Mouse (Mus musculus) Patski (cell line): ENCODE measurements around the gene Fam162a. TPM values are rescaled to one million over a fixed set of nuclear protein-coding genes. Genes with fewer than 3 reads are reported as not detected.
"Not testable (repeated sequence)": the region's sequence is repeated elsewhere in the genome, so short reads cannot be mapped to it uniquely, and the experiment has no call there.

Source experiments
- ATAC-seq: fragments of 100-300 bp; one replicate; pipeline ENCODE4 v1.8.0; 2021
- CTCF ChIA-PET: fragments of 350-600 bp; sonication (Branson Sonifier 250); formaldehyde crosslinking; loops from one replicate; lab custom pipeline; 2022; ENCODE audit warnings: inconsistent platforms; lab: Charles Lee
- POLR2A ChIA-PET: fragments of 350-600 bp; sonication (Branson Sonifier 250); formaldehyde crosslinking; loops from one replicate; lab custom pipeline; 2022; ENCODE audit warnings: antibody characterized with exemption, inconsistent platforms; lab: Charles Lee
- DNase-seq: peaks from one replicate; pipeline ENCODE4 v3.0.0-alpha.2; 2011; ENCODE audit warnings: low read depth, low spot score
- H3K27me3 ChIP-seq: fragments of 371-371 bp; one replicate; pipeline ENCODE4 v1.5.1; 2021
- CTCF ChIP-seq: fragments of 100-300 bp; IDR thresholded peaks from one replicate; pipeline ENCODE4 v1.5.1; 2021
- in situ Hi-C: fragments of 300-500 bp; cut with MboI; formaldehyde crosslinking; loops from 3 replicates; pipeline ENCODE4 v1.11.1; 2018; ENCODE audit warnings: low pct_unique_long_range_greater_than_20kb, mixed read lengths
- polyA plus RNA-seq: library from polyadenylated mRNA; unstranded; gene quantifications from one replicate; pipeline ENCODE4 v1.2.3, GENCODE M21; 2021

Gene Fam162a
- 285 TPM for polyA plus RNA-seq

DNA sequence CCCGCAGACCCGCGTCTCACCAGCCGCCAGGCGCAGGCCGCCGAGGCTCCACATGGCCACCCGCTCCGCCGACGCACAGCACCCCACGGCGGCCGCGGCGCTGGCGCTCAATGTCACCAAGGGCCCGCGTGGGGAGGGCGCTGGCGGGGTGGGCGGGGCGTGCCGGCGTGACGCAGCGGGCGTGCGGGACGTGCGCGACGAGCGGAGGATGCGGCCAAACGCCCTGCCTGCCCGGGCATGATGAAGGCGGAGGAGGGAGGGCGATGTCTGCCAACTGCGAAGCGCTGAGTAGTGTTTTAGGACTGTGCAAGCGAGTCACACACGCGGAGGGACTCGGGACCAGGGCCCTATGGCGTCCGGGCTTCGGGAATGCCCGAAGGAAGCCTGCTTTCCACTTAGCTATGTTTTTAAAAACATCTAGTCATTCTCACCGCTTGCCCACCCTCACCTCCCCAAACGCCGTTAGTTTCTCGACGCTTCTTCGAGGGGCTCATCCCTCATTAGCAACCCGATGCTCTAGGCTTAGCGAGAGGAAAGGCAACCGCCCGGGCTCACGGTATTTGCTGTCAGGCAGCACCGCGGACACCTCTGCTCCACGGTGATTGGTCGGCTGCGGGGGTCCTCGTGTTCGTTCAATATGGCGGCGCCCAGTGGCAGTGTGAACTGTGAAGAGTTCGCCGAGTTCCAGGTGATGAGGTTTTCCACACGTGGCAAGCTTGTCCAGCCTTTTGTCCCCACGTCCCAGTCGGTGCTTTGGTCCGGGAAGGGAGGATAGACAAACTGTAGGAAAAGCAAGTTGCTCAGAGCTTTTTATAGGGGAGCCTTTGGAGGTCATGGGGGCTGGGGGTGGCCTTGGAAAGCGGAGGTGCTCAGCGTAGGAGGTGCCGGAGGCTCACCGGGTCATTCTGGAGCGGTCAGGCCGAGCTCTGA is at the start of gene Fam162a, which contains the start of gene Ccdc58:
TSS of gene Fam162a (minus strand) at position 145 of the 930 bp plus-strand sequence.
TSS of gene Ccdc58 (plus strand) at position 236 of the 930 bp plus-strand sequence.
- CTCF ChIA-PET: interaction anchor here (0.9 to 1.5 kb wide), 3 partner anchors 15 to 27 kb away, joined by 3 to 4 read pairs (median 3); no protein-coding TSS in a partner anchor
- in situ Hi-C loops: no loop called here
- POLR2A ChIA-PET: interaction anchor here (0.5 kb wide), 1 partner anchor 132 kb away, joined by 4 read pairs; no protein-coding TSS in a partner anchor
- peak; percentile 58 for DNase-seq
- no peaks in the 10 kb centered on the region for H3K27me3 ChIP-seq
- peak; percentile 88 for ATAC-seq
- peak; percentile 41 for TF ChIP-seq CTCF

DNA sequence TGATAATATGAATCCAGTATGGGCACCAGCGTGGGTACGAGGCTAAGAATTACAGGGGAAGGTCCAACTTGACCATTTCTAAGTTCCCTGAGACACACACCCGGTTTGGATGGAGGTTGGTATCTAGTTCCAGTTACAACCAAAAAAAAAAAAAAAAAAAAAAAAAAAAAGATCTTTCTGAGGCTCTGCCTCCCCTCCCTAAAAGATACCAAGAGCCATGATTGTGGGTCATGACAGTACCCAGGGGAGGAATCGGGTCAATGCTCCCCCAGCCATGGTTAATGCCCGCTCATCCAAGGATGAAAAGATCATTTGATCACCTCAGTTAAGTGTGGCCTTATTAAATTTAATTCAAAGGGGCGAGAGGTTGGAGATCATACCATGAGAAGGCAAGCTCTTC is 44.4 kb upstream of the Fam162a start:
- CTCF ChIA-PET, DNase-seq, in situ Hi-C loops, H3K27me3 ChIP-seq, POLR2A ChIA-PET, ATAC-seq: not testable (repeated sequence)

DNA sequence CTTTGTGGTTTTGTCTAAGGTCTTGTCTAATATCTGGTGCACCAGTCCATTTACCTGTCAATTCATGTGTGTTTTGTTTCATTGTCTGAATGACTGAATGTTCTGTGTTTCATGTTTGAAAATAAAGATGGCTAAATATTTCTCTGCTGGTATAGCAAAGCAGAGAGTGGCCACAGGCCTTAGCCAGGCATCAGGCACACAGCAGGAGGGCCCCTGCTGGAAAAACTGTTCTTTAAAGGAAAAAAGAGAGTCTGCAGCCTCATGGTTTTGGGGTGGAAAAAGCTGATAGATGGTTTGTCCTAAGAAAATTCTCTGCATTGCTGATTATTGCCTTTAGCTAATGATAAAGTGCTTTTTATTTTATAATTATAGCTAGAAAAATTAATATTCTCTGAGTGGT is 40.1 kb upstream of the Fam162a start:
- POLR2A ChIA-PET, DNase-seq, CTCF ChIA-PET, in situ Hi-C loops, ATAC-seq, H3K27me3 ChIP-seq: not testable (repeated sequence)

DNA sequence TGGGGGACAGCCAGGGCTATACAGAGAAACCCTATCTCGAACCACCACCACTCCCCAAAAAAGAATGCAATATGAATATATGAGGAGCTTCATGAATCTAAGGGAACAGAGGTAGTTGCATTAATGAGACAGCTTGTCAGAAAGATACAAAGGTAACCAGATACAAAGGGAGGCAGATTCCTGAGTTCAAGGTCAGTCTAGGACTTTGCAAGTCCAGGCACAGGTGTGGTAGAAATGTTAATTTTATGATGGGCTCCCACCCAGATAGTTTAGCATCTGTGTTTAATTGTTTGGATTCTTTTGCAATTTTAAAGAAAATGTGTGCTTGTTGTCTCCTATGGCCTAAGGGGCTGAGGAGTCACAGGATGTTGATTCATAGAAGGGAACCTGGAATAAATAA is 30.8 kb upstream of the Fam162a start:
- ATAC-seq (no peak), DNase-seq (no peak)
- POLR2A ChIA-PET: interaction anchor here (0.7 kb wide), 1 partner anchor 17 kb away, joined by 4 read pairs; no protein-coding TSS in a partner anchor
- no peaks in the 10 kb centered on the region for H3K27me3 ChIP-seq
- TF ChIP-seq CTCF: no peak
- CTCF ChIA-PET: no interaction called here
- in situ Hi-C loops: no loop called here

DNA sequence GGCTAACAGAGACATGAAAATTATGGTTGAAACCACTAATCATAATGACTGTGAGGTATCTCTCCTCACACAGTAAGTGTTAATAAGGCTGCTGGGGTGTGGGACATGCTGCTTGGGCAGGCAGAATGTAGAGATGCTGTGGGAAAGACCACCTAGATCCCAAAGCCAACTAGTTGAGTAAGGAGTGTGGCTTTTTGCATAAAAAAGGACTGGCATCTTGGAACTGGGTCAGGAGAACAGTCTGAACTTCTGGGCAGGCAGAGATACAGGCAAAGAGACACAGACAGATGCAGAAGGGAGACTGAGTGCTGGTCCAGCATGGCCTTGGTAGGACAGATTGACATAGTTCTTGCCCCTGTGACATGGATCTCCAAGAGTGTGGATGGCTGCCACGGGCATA is 30.1 kb upstream of the Fam162a start:
- no peak for TF ChIP-seq CTCF
- in situ Hi-C loops: no loop called here
- H3K27me3 ChIP-seq: no peaks in the 10 kb centered on the region
- CTCF ChIA-PET: no interaction called here
- POLR2A ChIA-PET: no interaction called here
- no peak for ATAC-seq
- DNase-seq: no peak

DNA sequence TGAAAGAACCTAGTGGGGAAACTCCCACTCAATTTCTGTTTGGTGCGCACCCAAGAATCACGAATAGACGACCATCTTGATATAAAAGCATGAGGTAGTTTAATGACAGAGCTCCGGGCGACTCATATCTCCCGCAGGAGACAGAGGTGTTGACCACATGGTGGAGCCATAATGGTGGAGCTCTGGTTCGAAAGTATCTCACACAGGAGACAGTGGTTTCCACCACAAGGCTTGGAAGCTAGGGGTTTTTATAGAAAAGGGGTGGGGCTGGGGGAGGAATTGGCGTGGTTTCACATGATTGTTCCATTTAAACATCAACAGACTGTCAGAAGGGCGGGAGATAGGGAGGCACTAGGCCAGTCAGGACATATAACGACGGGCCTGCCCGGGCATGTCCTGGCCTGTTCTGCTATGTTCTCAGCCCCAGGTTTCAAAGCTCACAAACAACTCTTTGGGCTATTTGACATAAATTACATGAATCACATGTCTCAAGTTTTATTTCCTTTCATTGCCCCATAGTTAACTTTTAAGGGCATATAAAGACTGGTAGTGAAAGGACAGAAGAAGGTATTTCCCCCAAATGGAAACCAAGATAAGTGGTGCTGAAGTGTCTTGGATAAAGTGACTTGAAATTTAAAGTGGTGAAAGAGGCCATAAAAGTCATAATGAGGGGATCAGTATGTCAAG is 26.6 kb upstream of the Fam162a start:
- DNase-seq, CTCF ChIA-PET, ATAC-seq, H3K27me3 ChIP-seq, POLR2A ChIA-PET: not testable (repeated sequence)
- in situ Hi-C loops: loop anchor here (25.0 kb wide), 2 partner anchors 714 to 914 kb away; partner anchors contain the start of gene Polq

- DNase-seq (no peak), ATAC-seq (no peak)
- POLR2A ChIA-PET: no interaction called here
- CTCF ChIA-PET: no interaction called here
- H3K27me3 ChIP-seq: no peaks in the 10 kb centered on the region
- no peak for TF ChIP-seq CTCF
- in situ Hi-C loops: loop anchor here (25.0 kb wide), 2 partner anchors 718 to 918 kb away; partner anchors contain the start of gene Polq
Observed at GRCm38 (mm10) chr16:36094079-36094478, 22.7 kb upstream of the Fam162a start.

DNA sequence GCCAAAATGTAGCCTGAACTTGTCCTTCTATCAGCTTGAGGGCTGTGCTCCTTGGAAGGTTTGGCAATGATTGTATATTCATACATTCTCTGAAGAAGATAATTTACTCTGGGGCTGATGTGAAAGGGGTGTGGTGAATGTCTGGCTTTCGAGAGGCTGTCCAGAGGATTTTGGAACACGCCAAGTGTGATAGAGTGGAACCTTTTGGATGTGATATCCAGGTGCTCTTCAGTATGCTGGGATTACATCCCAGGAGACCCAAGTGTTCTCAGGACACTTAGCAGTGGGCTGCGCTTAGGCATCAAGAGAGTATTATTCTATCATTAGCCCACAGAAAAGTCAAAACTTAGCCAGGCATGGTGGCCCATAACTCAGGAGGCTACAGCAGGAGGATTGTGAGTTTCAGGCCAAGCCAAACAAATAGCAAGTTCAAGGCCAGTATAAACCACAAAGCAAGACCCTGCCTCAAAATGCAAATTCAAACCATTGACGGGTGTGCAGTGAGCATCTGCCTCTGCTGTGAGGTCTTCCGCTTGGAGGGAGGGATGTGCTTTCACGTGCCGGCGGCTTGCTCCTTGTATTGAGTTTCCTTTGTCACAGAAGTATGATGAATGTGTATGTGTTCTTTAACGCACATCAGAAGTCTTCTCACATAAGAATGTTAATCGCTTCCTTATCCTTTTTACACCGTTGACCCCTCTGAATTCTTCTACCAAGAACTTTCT is 19.6 kb upstream of the Fam162a start:
- CTCF ChIA-PET: interaction anchor here (2.1 kb wide), 1 partner anchor 11 kb away, joined by 13 read pairs; no protein-coding TSS in a partner anchor
- DNase-seq: no peak

GRCm38 (mm10) chr16:36089850-36090616 is 18.6 kb upstream of the Fam162a start:
- DNase-seq (no peak), ATAC-seq (peak; percentile 51)
- no peaks in the 10 kb centered on the region for H3K27me3 ChIP-seq
- ChIA-PET CTCF (interaction anchor here (1.0 to 2.1 kb wide), 4 partner anchors 10 to 19 kb away, joined by 3 to 13 read pairs (median 4); no protein-coding TSS in a partner anchor), POLR2A (interaction anchor here (1.0 kb wide), 1 partner anchor 21 kb away, joined by 3 read pairs; no protein-coding TSS in a partner anchor)
- in situ Hi-C loops: loop anchor here (25.0 kb wide), 2 partner anchors 722 to 922 kb away; partner anchors contain the start of gene Polq
- peak; percentile 71 for TF ChIP-seq CTCF

More for the DNA sequence above, 19.6 kb upstream of the Fam162a start:
- no peaks in the 10 kb centered on the region for H3K27me3 ChIP-seq
- no peak for ATAC-seq
- in situ Hi-C loops: loop anchor here (25.0 kb wide), 2 partner anchors 721 to 921 kb away; partner anchors contain the start of gene Polq
- POLR2A ChIA-PET: no interaction called here
- TF ChIP-seq CTCF: no peak
